Mouse (Mus musculus) left cerebral cortex, adult 2 months (tissue): ENCODE results near the gene Cuedc2. TPM values are rescaled to one million over a fixed set of nuclear protein-coding genes. Genes with fewer than 3 reads are reported as not detected.

Experiments
- DNase-seq, 2 experiments: peaks; one replicate each; pipeline ENCODE4 v3.0.0; 2021 to 2022; ENCODE audit warnings: low spot score in 2 of 2, mixed read lengths in 1 of 2; ENCODE audit errors: extremely low spot score in 1 of 2
- H3K27ac ChIP-seq: fragments of 200-600 bp; 2 replicates; pipeline ENCODE4 v1.8.1; 2022
- H3K4me3 ChIP-seq: fragments of 200-600 bp; 2 replicates; pipeline ENCODE4 v1.8.1; 2022
- CTCF ChIP-seq: fragments of 200-600 bp; IDR thresholded peaks from 2 replicates; pipeline ENCODE4 v1.8.1; 2022; ENCODE audit warnings: antibody characterized with exemption, mild to moderate bottlenecking, moderate library complexity
- intact Hi-C: fragments of 180-260 bp; cut with DNase I; formaldehyde crosslinking; loops from one replicate; pipeline ENCODE4 v1.15.1; 2025
- total RNA-seq, 2 experiments: library from RNA; stranded (reverse); gene quantifications; 2 replicates each; pipeline ENCODE4 v1.2.3; 2021

The Cuedc2 gene
- total RNA-seq, 2 experiments from 2014 or later, result 188 to 196 TPM

- DNase-seq, result peak in 1 of 2 experiments; percentile 13
- H3K4me3 ChIP-seq, result no peak overlapping the region
- H3K27ac ChIP-seq, result no peak overlapping the region
- TF ChIP-seq CTCF, result no peak
- intact Hi-C loops, result loop anchor here (2.0 kb wide), 2 partner anchors 19 to 175 kb away; partner anchors contain the start of gene Fbxl15
Observed at GRCm38 (mm10) chr19:46309651-46310305, 28.7 kb downstream of the Cuedc2 start.

- peak; percentile 95 for TF ChIP-seq CTCF
- intact Hi-C loops, result loop anchor here (2.0 kb wide), 2 partner anchors 20 to 174 kb away; partner anchors contain the start of gene Fbxl15
- Histone ChIP-seq H3K4me3 (peak overlapping the region; percentile 49), H3K27ac (peak overlapping the region; percentile 71)
- DNase-seq, result peak; percentile 84 to 86
Observed at GRCm38 (mm10) chr19:46308706-46309435, 29.6 kb downstream of the Cuedc2 start.

- no peak overlapping the region for H3K27ac ChIP-seq
- no peak overlapping the region for H3K4me3 ChIP-seq
- TF ChIP-seq CTCF, result no peak
- peak in 1 of 2 experiments; percentile 16 for DNase-seq
- intact Hi-C loops, result loop anchor here (2.0 kb wide), 2 partner anchors 20 to 174 kb away; partner anchors contain the start of gene Fbxl15
Observed at GRCm38 (mm10) chr19:46308303-46308702, 30.2 kb downstream of the Cuedc2 start.

- no peak for TF ChIP-seq CTCF
- intact Hi-C loops, result loop anchor here (2.0 kb wide), 2 partner anchors 21 to 173 kb away; partner anchors contain the start of gene Fbxl15
- DNase-seq, result peak in 1 of 2 experiments; percentile 10
- H3K27ac ChIP-seq, result no peak overlapping the region
- H3K4me3 ChIP-seq, result no peak overlapping the region
Observed at GRCm38 (mm10) chr19:46307781-46308180, 30.7 kb downstream of the Cuedc2 start.

- intact Hi-C loops, result no loop called here
- H3K27ac ChIP-seq, result no peak overlapping the region
- no peak overlapping the region for H3K4me3 ChIP-seq
- no peak for DNase-seq
- TF ChIP-seq CTCF, result no peak
Observed at GRCm38 (mm10) chr19:46306751-46307289, 31.7 kb downstream of the Cuedc2 start.

GRCm38 (mm10) chr19:46306268-46306610 is 32.3 kb downstream of the Cuedc2 start:
- TF ChIP-seq CTCF, result no peak
- no peak for DNase-seq
- Histone ChIP-seq H3K4me3 (no peak overlapping the region), H3K27ac (no peak overlapping the region)
- intact Hi-C loops, result no loop called here

GRCm38 (mm10) chr19:46305432-46306267 is 32.9 kb downstream of the Cuedc2 start:
- no peak; the same call in 1 of the 2 replicates for TF ChIP-seq CTCF
- DNase-seq, result peak in 1 of 2 experiments; percentile 75
- intact Hi-C loops, result loop anchor here (2.0 kb wide), 1 partner anchor 63 kb away; no protein-coding TSS in a partner anchor
- 0 out of 2 replicates have a peak overlapping the region, but pooled peaks have one; percentile 37 for H3K27ac ChIP-seq
- H3K4me3 ChIP-seq, result peak overlapping the region; percentile 65

GRCm38 (mm10) chr19:46304908-46305333 is 33.6 kb downstream of the Cuedc2 start:
- intact Hi-C loops, result loop anchor here (1.0 to 5.0 kb wide), 3 partner anchors 25 to 147 kb away; no protein-coding TSS in a partner anchor
- TF ChIP-seq CTCF, result no peak
- DNase-seq, result no peak
- Histone ChIP-seq H3K27ac (no peak overlapping the region), H3K4me3 (peak overlapping the region; percentile 65)

- intact Hi-C loops, result loop anchor here (1.0 to 5.0 kb wide), 3 partner anchors 26 to 148 kb away; no protein-coding TSS in a partner anchor
- TF ChIP-seq CTCF, result peak; percentile 94
- peak; percentile 76 to 80 for DNase-seq
- Histone ChIP-seq H3K27ac (peak within 1 kb of the TSS; percentile 9; the same call in 1 of the 2 replicates), H3K4me3 (peak within 1 kb of the TSS; percentile 65)
Observed at GRCm38 (mm10) chr19:46304216-46304841, 34.2 kb downstream of the Cuedc2 start, which contains the start of gene Nfkb2. Nfkb2 (plus strand) TSS chr19:46304320.
